In genomic region chr8:57317107-57317506, GRCm38 (mm10) we compare ENCODE assay signal across 17 mouse cellular contexts. TPM values are rescaled to one million over a fixed set of nuclear protein-coding genes. Genes with fewer than 3 reads are reported as not detected.
DNase-seq lines count a peak whose midpoint lies in the region; ATAC-seq lines count a peak whose summit lies in the region.
"Had no signal": no experiment of that assay in that cellular context is flagged by ENCODE, and none has a peak within 500 bp of the region (broad histone marks: within the 10 kb centered on the region; RNA-seq: fewer than 3 reads in every experiment).

No protein-coding gene starts in this region.

- no peaks in the 10 kb centered on the region for H3K9me3 ChIP-seq in hindbrain, embryonic 11.5 days (ENCODE audit: control insufficient read depth, low read length)
- H3K9me3 ChIP-seq in hindbrain, embryonic 13.5 days, result no peaks in the 10 kb centered on the region
- H3K9me3 ChIP-seq in embryonic facial prominence, embryonic 11.5 days (replicated peaks; ENCODE audit: control insufficient read depth, low read length), result no peaks in the 10 kb centered on the region
- H3K9me3 ChIP-seq in heart, embryonic 15.5 days (replicated peaks), result no peaks in the 10 kb centered on the region
- no peaks in the 10 kb centered on the region for H3K9me3 ChIP-seq in limb, embryonic 13.5 days

- peak; percentile 42 for DNase-seq in hindbrain, embryonic 11.5 days (ENCODE audit: low spot score)
- peak; percentile 7 for DNase-seq in embryonic facial prominence, embryonic 11.5 days (ENCODE audit: low spot score)
- DNase-seq in thymus, postnatal 36 days, result no peak
- DNase-seq: adrenal gland, adult 2 months; cerebellum, adult 18-20 months; gastrocnemius, postnatal 14 days; kidney, adult 8-10 months; lung, embryonic 14.5 days had no signal

- H3K4me2 ChIP-seq in hindbrain, embryonic 11.5 days (replicated peaks; ENCODE audit: low read depth, low read length), result no peak overlapping the region
- H3K4me2 ChIP-seq in hindbrain, embryonic 13.5 days, result no peak overlapping the region
- H3K4me2 ChIP-seq in embryonic facial prominence, embryonic 11.5 days (ENCODE audit: low read depth, low read length), result no peak overlapping the region
- H3K4me2 ChIP-seq in heart, embryonic 15.5 days, result peak overlapping the region; percentile 77
- H3K4me2 ChIP-seq in limb, embryonic 13.5 days (replicated peaks), result peak overlapping the region; percentile 75
- H3K4me2 ChIP-seq: hindbrain, embryonic 14.5 days; lung, embryonic 14.5 days had no signal

- no peak overlapping the region for H3K9ac ChIP-seq in hindbrain, embryonic 11.5 days (ENCODE audit: low read depth, low read length)
- no peak overlapping the region for H3K9ac ChIP-seq in hindbrain, embryonic 13.5 days
- H3K9ac ChIP-seq in embryonic facial prominence, embryonic 11.5 days (replicated peaks; ENCODE audit: low read length), result no peak overlapping the region
- H3K9ac ChIP-seq in heart, embryonic 15.5 days, result peak overlapping the region; percentile 44; the same call in 1 of the 2 replicates
- 0 out of 2 replicates have a peak overlapping the region, but pooled peaks have one; percentile 45 for H3K9ac ChIP-seq in limb, embryonic 13.5 days
- H3K9ac ChIP-seq: hindbrain, embryonic 14.5 days; lung, embryonic 14.5 days had no signal

- no peak for ATAC-seq in hindbrain, embryonic 11.5 days (ENCODE audit: low FRiP score)
- ATAC-seq in hindbrain, embryonic 13.5 days (ENCODE audit: low FRiP score), result no peak
- no peak for ATAC-seq in embryonic facial prominence, embryonic 11.5 days (replicated peaks; ENCODE audit: insufficient number of reproducible peaks, low FRiP score, low TSS enrichment, low read depth)
- no peak for ATAC-seq in heart, embryonic 15.5 days (replicated peaks; ENCODE audit: insufficient number of reproducible peaks, insufficient read depth, low FRiP score, low read depth)
- ATAC-seq in limb, embryonic 13.5 days (ENCODE audit: low FRiP score, low read depth), result no peak
- no peak for ATAC-seq in megakaryocyte progenitor cell, adult 5-6 weeks (replicated peaks; ENCODE audit: poor library complexity)

- no peak overlapping the region for H3K27ac ChIP-seq in hindbrain, embryonic 11.5 days (ENCODE audit: low read depth, low read length)
- no peak overlapping the region for H3K27ac ChIP-seq in hindbrain, embryonic 13.5 days
- H3K27ac ChIP-seq in embryonic facial prominence, embryonic 11.5 days (replicated peaks; ENCODE audit: low read depth, low read length), result no peak overlapping the region
- H3K27ac ChIP-seq in heart, embryonic 15.5 days, result peak overlapping the region; percentile 96
- no peak overlapping the region; the same call in 1 of the 2 replicates for H3K27ac ChIP-seq in limb, embryonic 13.5 days
- H3K27ac ChIP-seq: hindbrain, embryonic 14.5 days had no signal

- no peak overlapping the region for H3K4me3 ChIP-seq in hindbrain, embryonic 11.5 days (ENCODE audit: low read depth, low read length)
- no peak overlapping the region for H3K4me3 ChIP-seq in hindbrain, embryonic 13.5 days
- no peak overlapping the region for H3K4me3 ChIP-seq in embryonic facial prominence, embryonic 11.5 days (ENCODE audit: low read depth, low read length)
- H3K4me3 ChIP-seq in heart, embryonic 15.5 days, result peak overlapping the region; percentile 92
- 0 out of 2 replicates have a peak overlapping the region, but pooled peaks have one; percentile 8 for H3K4me3 ChIP-seq in limb, embryonic 13.5 days

- peaks cover 11% of the 10 kb centered on the region; the same call in 1 of the 2 replicates for H3K4me1 ChIP-seq in hindbrain, embryonic 11.5 days (replicated peaks; ENCODE audit: control insufficient read depth, insufficient read depth, low read length)
- peaks cover 17% of the 10 kb centered on the region for H3K4me1 ChIP-seq in hindbrain, embryonic 13.5 days (replicated peaks)
- peaks cover 3% of the 10 kb centered on the region; the same call in 1 of the 2 replicates for H3K4me1 ChIP-seq in embryonic facial prominence, embryonic 11.5 days (ENCODE audit: control insufficient read depth, insufficient read depth, low read length)
- peaks cover 7% of the 10 kb centered on the region; the same call in 1 of the 2 replicates for H3K4me1 ChIP-seq in heart, embryonic 15.5 days (replicated peaks)
- peaks cover 26% of the 10 kb centered on the region for H3K4me1 ChIP-seq in limb, embryonic 13.5 days

- H3K27me3 ChIP-seq in hindbrain, embryonic 11.5 days (ENCODE audit: control insufficient read depth, insufficient read depth, low read length), result peaks cover 87% of the 10 kb centered on the region
- peaks cover 98% of the 10 kb centered on the region for H3K27me3 ChIP-seq in hindbrain, embryonic 13.5 days
- H3K27me3 ChIP-seq in embryonic facial prominence, embryonic 11.5 days (ENCODE audit: control insufficient read depth, insufficient read depth, low read length), result peaks cover 67% of the 10 kb centered on the region
- H3K27me3 ChIP-seq in heart, embryonic 15.5 days, result no peaks in the 10 kb centered on the region
- H3K27me3 ChIP-seq in limb, embryonic 13.5 days, result peaks cover 48% of the 10 kb centered on the region

- no peaks in the 10 kb centered on the region for H3K36me3 ChIP-seq in hindbrain, embryonic 11.5 days (ENCODE audit: control insufficient read depth, insufficient read depth, low read length)
- no peaks in the 10 kb centered on the region for H3K36me3 ChIP-seq in hindbrain, embryonic 13.5 days
- no peaks in the 10 kb centered on the region for H3K36me3 ChIP-seq in embryonic facial prominence, embryonic 11.5 days (replicated peaks; ENCODE audit: control insufficient read depth, insufficient read depth, low read depth, low read length)
- no peaks in the 10 kb centered on the region for H3K36me3 ChIP-seq in heart, embryonic 15.5 days
- H3K36me3 ChIP-seq in limb, embryonic 13.5 days, result no peaks in the 10 kb centered on the region
- H3K36me3 ChIP-seq: G1E had no signal

RNA-seq across cellular contexts. Expression of gene Hand2, which starts 3.7 kb away (rescaled TPM):
- polyA plus RNA-seq in hindbrain, embryonic 11.5 days (2014; fragmentation: Nextera tagmentation; extraction: Ambion mirVana), result 0.10 TPM in 1 of 2 replicates, not detected in the other
- polyA plus RNA-seq in hindbrain, embryonic 13.5 days (2015; fragmentation: Nextera tagmentation; extraction: Ambion mirVana), result not detected in 2 replicates
- polyA plus RNA-seq in embryonic facial prominence, embryonic 11.5 days (2014; fragmentation: Nextera tagmentation; extraction: Ambion mirVana), result 8.3 and 8.7 TPM in 2 replicates
- 8.7 and 11.8 TPM in 2 replicates for polyA plus RNA-seq in heart, embryonic 15.5 days (2015; fragmentation: Nextera tagmentation; extraction: Ambion mirVana)
- 10.8 and 11.4 TPM in 2 replicates for polyA plus RNA-seq in limb, embryonic 13.5 days (2015; fragmentation: Nextera tagmentation; extraction: Ambion mirVana)
- not detected in 2 replicates for total RNA-seq in megakaryocyte progenitor cell, adult 5-6 weeks (2015)
- total RNA-seq in megakaryocyte progenitor cell, adult 5-6 weeks (2017), result not detected in 2 replicates
- total RNA-seq: common myeloid progenitor, adult 5-6 weeks; G1E; left cerebral cortex, adult 18-20 months had no signal
- polyA plus RNA-seq: G1E; hindbrain, embryonic 14.5 days; neural tube, embryonic 14.5 days had no signal

Comparison
In these comparisons a context has a peak if more than half of its experiments do, and no peak if none do; other contexts are left out.
1. DNase-seq: peak in hindbrain, embryonic 11.5 days (single experiment) and embryonic facial prominence, embryonic 11.5 days (single experiment); none in thymus, postnatal 36 days (0 of 2).
2. H3K4me2 ChIP-seq: peak in heart, embryonic 15.5 days (single experiment) and limb, embryonic 13.5 days (single experiment); none in hindbrain, embryonic 11.5 days (single experiment), hindbrain, embryonic 13.5 days (single experiment) and embryonic facial prominence, embryonic 11.5 days (single experiment).
3. H3K4me3 ChIP-seq: peak in heart, embryonic 15.5 days (single experiment) and limb, embryonic 13.5 days (single experiment); none in hindbrain, embryonic 11.5 days (single experiment), hindbrain, embryonic 13.5 days (single experiment) and embryonic facial prominence, embryonic 11.5 days (single experiment).
4. H3K9ac ChIP-seq: peak in heart, embryonic 15.5 days (single experiment) and limb, embryonic 13.5 days (single experiment); none in hindbrain, embryonic 11.5 days (single experiment), hindbrain, embryonic 13.5 days (single experiment) and embryonic facial prominence, embryonic 11.5 days (single experiment).